Mouse (Mus musculus) embryonic fibroblast, embryonic 13.5 days (primary cell): ENCODE measurements around the gene Tmed9.

ENCODE experiments used
- CTCF ChIP-seq: IDR thresholded peaks from 2 replicates; pipeline ENCODE4 v1.5.1; 2011; ENCODE audit warnings: mild to moderate bottlenecking, control low read depth, low read length, moderate library complexity, borderline replicate concordance; ENCODE audit not compliant: insufficient read depth
- POLR2A ChIP-seq: IDR thresholded peaks from 2 replicates; pipeline ENCODE4 v1.6.1; 2011; ENCODE audit warnings: low read depth, mild to moderate bottlenecking, control low read depth, low read length, moderate library complexity

GRCm38 (mm10) chr13:55563266-55563879 lies 10.2 kb upstream of the Tmed9 start:
- TF ChIP-seq POLR2A (no peak), CTCF (no peak)
